Mouse (Mus musculus): Measurements from ENCODE around the gene Slitrk6.

The Slitrk6 gene

DNA sequence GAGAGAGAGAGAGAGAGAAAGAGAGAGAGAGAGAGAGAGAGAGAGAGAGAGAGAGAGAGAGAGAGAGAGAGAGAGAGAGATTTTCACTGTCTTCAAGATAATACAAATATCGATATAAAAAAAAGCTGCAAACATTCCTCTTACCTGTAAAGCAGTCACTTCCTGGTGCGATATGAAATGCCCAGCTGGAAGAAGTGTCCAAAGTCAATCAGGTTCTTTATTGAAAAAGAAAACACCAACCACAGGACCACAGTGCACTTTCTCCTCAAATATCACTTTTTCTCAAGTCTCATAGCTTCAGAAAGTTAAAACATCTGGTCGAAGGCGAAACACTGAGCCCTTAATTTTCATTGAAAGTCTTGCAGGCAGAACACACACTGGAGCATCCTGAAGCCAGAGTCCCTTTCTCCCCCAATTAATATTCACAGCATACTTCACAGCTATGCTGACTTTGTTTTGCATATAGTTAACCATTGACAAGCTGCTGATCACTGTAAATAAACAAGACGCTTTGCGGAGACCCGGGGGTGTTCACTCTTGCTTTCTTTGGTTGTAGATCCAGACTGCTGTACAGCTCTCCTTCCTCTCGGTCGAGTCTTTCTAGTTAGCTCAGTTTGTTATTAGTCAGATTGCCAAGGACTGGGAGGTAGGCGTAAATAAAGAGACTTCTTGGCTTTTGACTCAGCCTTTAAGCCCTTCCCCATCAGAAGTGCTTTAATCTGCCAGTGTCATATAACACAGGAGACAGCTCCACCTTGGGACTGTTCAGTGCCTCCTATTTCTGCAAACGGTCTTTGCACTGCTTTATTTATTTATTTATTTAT is at the start of gene Slitrk6:
Gene Slitrk6 (minus strand): TSS at position 666 of the 824 bp plus-strand sequence.
- peak; percentile 6 for DNase-seq (ENCODE audit: low spot score)

DNA sequence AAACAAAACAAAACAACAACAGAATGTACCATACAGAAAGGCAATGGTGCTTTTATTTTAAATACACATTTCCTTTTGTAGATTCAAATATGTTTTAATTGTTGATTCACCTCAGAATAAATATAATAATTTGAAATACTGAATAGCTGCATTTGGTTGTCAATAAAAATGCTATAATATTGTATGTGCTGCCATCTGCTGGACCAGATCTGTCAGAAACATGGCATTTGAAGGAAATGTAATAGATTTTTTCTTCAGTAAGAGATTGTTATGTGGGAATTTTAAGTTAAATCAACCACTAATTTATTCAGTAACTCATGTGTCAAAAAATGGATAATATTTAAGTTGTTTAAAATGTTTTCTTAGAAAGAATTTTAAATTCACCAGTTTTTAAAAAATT is 22.6 kb upstream of the Slitrk6 start:
- peak; percentile 32 for DNase-seq (ENCODE audit: low spot score)

GRCm38 (mm10) chr14:110770694-110771093 is 15.7 kb upstream of the Slitrk6 start:
- no peak for DNase-seq (ENCODE audit: low spot score)

DNA sequence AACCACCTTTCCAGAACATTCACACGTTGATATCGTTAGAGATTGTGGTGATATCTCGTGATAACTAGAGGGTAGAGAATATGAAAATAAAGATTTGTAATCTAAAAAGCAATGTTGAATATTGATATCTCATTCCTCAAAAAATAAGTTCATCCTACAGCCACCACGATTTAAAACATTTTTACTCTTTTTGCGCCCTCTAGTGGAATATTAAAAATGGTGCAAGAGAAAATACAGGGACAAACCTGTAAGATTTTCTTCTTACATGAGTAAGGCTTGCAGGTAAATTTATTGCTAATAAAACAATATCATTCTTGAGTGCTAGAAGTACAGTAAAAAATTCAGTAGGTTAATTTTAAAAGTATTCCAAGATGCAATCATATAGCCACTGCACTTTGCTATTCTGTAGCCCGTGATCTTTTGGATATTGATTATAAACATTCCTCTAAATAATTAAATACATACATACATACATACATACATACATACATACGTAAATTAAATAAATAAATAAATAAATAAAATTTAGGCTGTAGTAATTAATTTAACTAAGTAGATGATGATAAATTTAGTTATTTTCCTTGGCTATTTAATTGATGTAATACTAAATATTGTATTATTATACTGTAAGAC is 7.8 kb upstream of the Slitrk6 start:
- DNase-seq (ENCODE audit: low spot score): no peak

- no peak for DNase-seq (ENCODE audit: low spot score)
These were observed 6.0 kb upstream of the Slitrk6 start for GRCm38 (mm10) chr14:110760909-110761308.

GRCm38 (mm10) chr14:110755308-110755650 is 330 bp upstream of the Slitrk6 start:
- DNase-seq (ENCODE audit: low spot score): no peak

DNA sequence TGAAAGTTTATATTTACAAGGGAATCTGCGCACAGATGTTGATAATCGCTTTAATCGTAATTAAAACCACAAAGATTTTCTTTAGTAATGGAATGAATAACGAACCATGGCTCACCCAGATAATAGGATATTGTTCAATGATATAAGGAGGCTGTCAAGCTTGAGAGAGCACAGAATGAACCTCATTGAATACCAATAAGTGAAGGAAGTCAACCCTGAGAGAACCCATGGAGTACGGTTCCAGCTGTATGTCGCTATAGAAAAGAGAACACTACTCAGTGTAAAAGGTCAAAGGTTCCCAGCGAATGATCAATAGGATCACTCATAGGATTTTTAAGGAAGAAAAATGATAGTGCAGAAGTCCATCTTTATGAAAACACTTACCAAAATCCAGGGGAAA is 15.1 kb downstream of the Slitrk6 start:
- no peak for DNase-seq (ENCODE audit: low spot score)

- no peak for DNase-seq (ENCODE audit: low spot score)
These were observed 15.6 kb downstream of the Slitrk6 start for GRCm38 (mm10) chr14:110739368-110739767.

GRCm38 (mm10) chr14:110728344-110728910 is 26.5 kb downstream of the Slitrk6 start:
- no peak for DNase-seq (ENCODE audit: low spot score)

DNA sequence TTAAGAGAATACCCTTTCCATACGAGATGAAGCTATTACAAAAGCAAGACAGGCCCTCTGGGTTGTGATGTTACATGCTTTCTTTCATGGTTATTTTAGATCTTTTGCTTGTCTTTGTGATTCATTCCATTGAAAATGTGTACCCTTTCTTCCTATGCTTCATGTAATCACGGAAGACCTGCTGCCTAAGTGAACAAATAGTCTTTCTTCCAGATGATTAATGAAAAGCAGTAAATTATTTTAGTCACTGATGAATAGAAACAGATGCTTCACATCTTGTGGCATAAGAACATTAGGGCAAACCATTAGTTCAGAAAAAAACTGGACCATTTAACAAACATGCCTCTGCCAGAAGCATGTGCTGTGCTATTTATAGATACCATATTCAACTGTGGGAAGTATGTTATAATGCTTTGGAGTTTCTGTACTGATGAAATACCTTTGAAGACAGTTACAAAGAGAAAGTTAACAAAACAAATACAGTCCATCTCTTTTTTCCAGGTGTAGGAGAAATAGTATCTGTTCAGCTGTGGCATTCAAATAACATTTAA is 30.8 kb downstream of the Slitrk6 start:
- no peak for DNase-seq (ENCODE audit: low spot score)

Measured in layer of hippocampus, adult 11-12 months (tissue).